ENCODE assay signal across 12 mouse cellular contexts in the genomic region with DNA sequence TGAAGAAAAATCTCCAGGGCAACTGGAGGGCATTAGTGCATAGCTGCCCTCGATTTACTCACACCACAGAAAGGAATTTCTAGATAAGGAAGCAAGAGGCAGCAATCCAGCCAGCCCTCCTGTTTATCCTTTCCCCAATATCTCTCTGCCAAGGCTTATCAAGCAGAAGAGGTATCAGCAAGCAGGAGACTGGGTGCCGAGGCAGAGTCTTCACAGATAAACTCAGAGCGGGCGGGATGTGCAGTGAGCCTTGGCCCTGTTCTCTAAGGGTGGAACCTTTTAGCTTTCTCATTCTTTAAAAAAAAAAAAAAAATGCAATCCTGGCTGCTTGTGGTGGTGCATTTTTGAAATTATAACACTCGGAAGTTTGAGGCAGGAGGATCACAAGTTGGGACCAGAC. TPM values are rescaled to one million over a fixed set of nuclear protein-coding genes. Genes with fewer than 3 reads are reported as not detected.
DNase-seq lines count a peak whose midpoint lies in the region; ATAC-seq and TF ChIP-seq lines count a peak whose summit lies in the region.
"Had no signal": no experiment of that assay in that cellular context is flagged by ENCODE, and none has a peak within 500 bp of the region (broad histone marks: within the 10 kb centered on the region; RNA-seq: fewer than 3 reads in every experiment).

No protein-coding gene starts in this region.

- no peak overlapping the region for H3K9ac ChIP-seq in heart, adult 2 months (ENCODE audit: low read depth, low read length)
- no peak overlapping the region for H3K9ac ChIP-seq in hindbrain, embryonic 14.5 days
- H3K9ac ChIP-seq in hindbrain, embryonic 16.5 days (ENCODE audit: low read depth, low read length): no peak overlapping the region
- H3K9ac ChIP-seq: embryonic facial prominence, embryonic 13.5 days had no signal

- DNase-seq in spleen, adult 12 weeks (ENCODE audit: low spot score): peak; percentile 44
- DNase-seq in spleen, adult 18-20 months: no peak
- DNase-seq in heart, adult 2 months: peak in 1 of 2 experiments; percentile 60
- peak; percentile 89 for DNase-seq in liver
- peak; percentile 52 to 69 for DNase-seq in spleen, postnatal 4 days (ENCODE audit: low spot score in 2 of 2)
- no peak for DNase-seq in kidney, adult 9 months
- DNase-seq in hindbrain, embryonic 14.5 days (ENCODE audit: low spot score): no peak
- DNase-seq: cerebellum, adult 8-10 months; kidney, adult 8-10 months had no signal

- WGBS in heart, adult 2 months: 31% methylated on average over 5 of the region's 5 CpGs
- 85% methylated on average over 5 of the region's 5 CpGs for WGBS in hindbrain, embryonic 14.5 days
- WGBS in hindbrain, embryonic 16.5 days: 93% methylated on average over 5 of the region's 5 CpGs

- no peak for ATAC-seq in hindbrain, embryonic 14.5 days (ENCODE audit: low FRiP score)
- no peak for ATAC-seq in hindbrain, embryonic 16.5 days
- ATAC-seq: forebrain, embryonic 16.5 days had no signal

- intact Hi-C loops in heart, adult 2 months (cut with DNase I): no loop called here

- H3K27ac ChIP-seq in heart, adult 2 months: peak overlapping the region; percentile 76
- H3K27ac ChIP-seq in hindbrain, embryonic 14.5 days: no peak overlapping the region
- H3K27ac ChIP-seq in hindbrain, embryonic 16.5 days (ENCODE audit: low read depth, low read length): no peak overlapping the region
- H3K27ac ChIP-seq: embryonic facial prominence, embryonic 13.5 days had no signal

- H3K4me1 ChIP-seq in heart, adult 2 months (ENCODE audit: control insufficient read depth, insufficient read depth, low read length): peaks cover 13% of the 10 kb centered on the region
- no peaks in the 10 kb centered on the region for H3K4me1 ChIP-seq in hindbrain, embryonic 14.5 days (replicated peaks; ENCODE audit: control insufficient read depth, insufficient read depth, low read length)
- no peaks in the 10 kb centered on the region for H3K4me1 ChIP-seq in hindbrain, embryonic 16.5 days (ENCODE audit: control insufficient read depth, insufficient read depth, low read depth, low read length)
- H3K4me1 ChIP-seq: embryonic facial prominence, embryonic 13.5 days had no signal

- no peak for TF ChIP-seq POLR2A in heart, adult 2 months (IDR thresholded peaks at IDR 0.05; ENCODE audit: insufficient read depth, low read depth, low read length)

- H3K4me2 ChIP-seq in hindbrain, embryonic 14.5 days (replicated peaks): no peak overlapping the region
- no peak overlapping the region for H3K4me2 ChIP-seq in hindbrain, embryonic 16.5 days (ENCODE audit: low read length)
- H3K4me2 ChIP-seq: embryonic facial prominence, embryonic 13.5 days had no signal

- TF ChIP-seq CTCF in heart, adult 2 months (IDR thresholded peaks at IDR 0.05): no peak

- no peaks in the 10 kb centered on the region for H3K27me3 ChIP-seq in heart, adult 2 months (ENCODE audit: control insufficient read depth, insufficient read depth, low read length)
- no peaks in the 10 kb centered on the region for H3K27me3 ChIP-seq in hindbrain, embryonic 14.5 days (ENCODE audit: control insufficient read depth, insufficient read depth, low read length)
- H3K27me3 ChIP-seq in hindbrain, embryonic 16.5 days (replicated peaks; ENCODE audit: control insufficient read depth, insufficient read depth, low read length): no peaks in the 10 kb centered on the region
- H3K27me3 ChIP-seq: embryonic facial prominence, embryonic 13.5 days had no signal

- no peak overlapping the region for H3K4me3 ChIP-seq in heart, adult 2 months
- H3K4me3 ChIP-seq in hindbrain, embryonic 14.5 days (replicated peaks; ENCODE audit: low read length): no peak overlapping the region
- H3K4me3 ChIP-seq in hindbrain, embryonic 16.5 days (ENCODE audit: low read length): no peak overlapping the region
- H3K4me3 ChIP-seq: embryonic facial prominence, embryonic 13.5 days had no signal

- no peaks in the 10 kb centered on the region for H3K9me3 ChIP-seq in hindbrain, embryonic 14.5 days (ENCODE audit: control insufficient read depth, low read length)
- no peaks in the 10 kb centered on the region for H3K9me3 ChIP-seq in hindbrain, embryonic 16.5 days (ENCODE audit: control insufficient read depth, low read length)
- H3K9me3 ChIP-seq: embryonic facial prominence, embryonic 13.5 days had no signal

- 0 out of 2 replicates have a peak, but pooled peaks cover 2% of the 10 kb centered on the region for H3K79me2 ChIP-seq in heart, adult 2 months (replicated peaks; ENCODE audit: control insufficient read depth, insufficient read depth, low read length)

- TF ChIP-seq EP300 in heart, adult 2 months (IDR thresholded peaks at IDR 0.05; ENCODE audit: insufficient read depth, low read depth, low read length): no peak

- H3K36me3 ChIP-seq in heart, adult 2 months (ENCODE audit: control insufficient read depth, insufficient read depth, low read length): peaks cover 4% of the 10 kb centered on the region
- no peaks in the 10 kb centered on the region for H3K36me3 ChIP-seq in hindbrain, embryonic 14.5 days (replicated peaks; ENCODE audit: control insufficient read depth, insufficient read depth)
- H3K36me3 ChIP-seq in hindbrain, embryonic 16.5 days (ENCODE audit: control insufficient read depth, insufficient read depth, low read length): no peaks in the 10 kb centered on the region
- H3K36me3 ChIP-seq: embryonic facial prominence, embryonic 13.5 days had no signal

RNA-seq across cellular contexts. Expression of gene Man1a, which starts 38.2 kb away (rescaled TPM):
- total RNA-seq in heart, adult 2 months (2021): 10 to 100 TPM; 40.1 to 43.2 TPM
- 6.9 and 14.6 TPM in 2 replicates for polyA plus RNA-seq in heart, adult 2 months (2012; rRNA removed)
- polyA plus RNA-seq in hindbrain, embryonic 14.5 days (2014; fragmentation: Nextera tagmentation; extraction: Ambion mirVana): 7.6 and 7.9 TPM in 2 replicates
- polyA plus RNA-seq in hindbrain, embryonic 16.5 days (2015; fragmentation: Nextera tagmentation; extraction: Ambion mirVana): 4.1 and 4.2 TPM in 2 replicates

Comparison
In these comparisons a context has a peak if more than half of its experiments do, and no peak if none do; other contexts are left out.
1. DNase-seq: peak in spleen, adult 12 weeks (single experiment), liver (single experiment) and spleen, postnatal 4 days (2 of 2); none in spleen, adult 18-20 months (0 of 2), kidney, adult 9 months (single experiment) and hindbrain, embryonic 14.5 days (single experiment).